Mouse (Mus musculus) liver, embryonic 12.5 days (tissue): ENCODE results near the gene Plbd1. TPM values are rescaled to one million over a fixed set of nuclear protein-coding genes. Genes with fewer than 3 reads are reported as not detected.

Experiments used
- ATAC-seq: fragments of 200-750 bp; cut with Nextera tagmentation; 2 replicates; pipeline ENCODE4 v1.8.0; 2017; ENCODE audit warnings: moderate number of reproducible peaks, mild to moderate bottlenecking, moderate library complexity
- H3K27ac ChIP-seq: fragments of 300-500 bp; sonication (generic); 2 replicates; pipeline ENCODE4 v1.5.1; 2016; ENCODE audit warnings: mild to moderate bottlenecking
- H3K27me3 ChIP-seq: fragments of 300-500 bp; sonication (generic); replicated peaks from 2 replicates; pipeline ENCODE4 v1.6.1; 2016; ENCODE audit warnings: mild to moderate bottlenecking, moderate library complexity
- H3K36me3 ChIP-seq: fragments of 300-500 bp; sonication (generic); 2 replicates; pipeline ENCODE4 v1.6.1; 2016; ENCODE audit warnings: mild to moderate bottlenecking, moderate library complexity
- H3K4me1 ChIP-seq: fragments of 300-500 bp; sonication (generic); 2 replicates; pipeline ENCODE4 v1.6.1; 2016
- H3K4me2 ChIP-seq: fragments of 300-500 bp; sonication (generic); 2 replicates; pipeline ENCODE4 v1.6.1; 2016; ENCODE audit warnings: mild to moderate bottlenecking, moderate library complexity
- H3K4me3 ChIP-seq: fragments of 300-500 bp; sonication (generic); 2 replicates; pipeline ENCODE4 v1.5.1; 2016; ENCODE audit warnings: mild to moderate bottlenecking, moderate library complexity
- H3K9ac ChIP-seq: fragments of 300-500 bp; sonication (generic); 2 replicates; pipeline ENCODE4 v1.6.1; 2016; ENCODE audit warnings: mild to moderate bottlenecking, moderate library complexity
- H3K9me3 ChIP-seq: fragments of 300-500 bp; sonication (generic); replicated peaks from 2 replicates; pipeline ENCODE4 v1.6.1; 2016; ENCODE audit warnings: mild to moderate bottlenecking, moderate library complexity
- WGBS: fragments of 180-500 bp; shearing (Covaris S2); methylation state at CpG from one replicate; pipeline ENCODE4 v1.1.7; 2016; ENCODE audit not compliant: insufficient replicate concordance; 5-methylcytosine and 5-hydroxymethylcytosine counted together
- polyA plus RNA-seq: library from polyadenylated mRNA; unstranded; fragments of >200 nt; fragmentation: Nextera tagmentation; extraction: Ambion mirVana; gene quantifications from 2 replicates; pipeline ENCODE4 v1.2.1, GENCODE M21; 2016

The Plbd1 gene
- polyA plus RNA-seq, 1 experiment from 2014 or later = 1.7 TPM

GRCm38 (mm10) chr6:136672467-136672866, 10.7 kb upstream of the Plbd1 start:
- Histone ChIP-seq H3K36me3 (no peaks in the 10 kb centered on the region), H3K4me1 (no peaks in the 10 kb centered on the region), H3K9me3 (no peaks in the 10 kb centered on the region), H3K27me3 (no peaks in the 10 kb centered on the region), H3K9ac (no peak overlapping the region), H3K4me3 (no peak overlapping the region), H3K4me2 (no peak overlapping the region), H3K27ac (no peak overlapping the region)
- WGBS = 31% methylated on average over 7 of the region's 7 CpGs
- no peak for ATAC-seq

- H3K4me3 ChIP-seq = no peak overlapping the region
- H3K36me3 ChIP-seq = no peaks in the 10 kb centered on the region
- ATAC-seq = no peak
- no peak overlapping the region for H3K9ac ChIP-seq
- WGBS = 48% methylated on average over 5 of the region's 5 CpGs
- H3K4me2 ChIP-seq = no peak overlapping the region
- no peak overlapping the region for H3K27ac ChIP-seq
- no peaks in the 10 kb centered on the region for H3K9me3 ChIP-seq
- no peaks in the 10 kb centered on the region for H3K4me1 ChIP-seq
- no peaks in the 10 kb centered on the region for H3K27me3 ChIP-seq
These were observed 7.5 kb upstream of the Plbd1 start for GRCm38 (mm10) chr6:136669274-136669673.

DNA sequence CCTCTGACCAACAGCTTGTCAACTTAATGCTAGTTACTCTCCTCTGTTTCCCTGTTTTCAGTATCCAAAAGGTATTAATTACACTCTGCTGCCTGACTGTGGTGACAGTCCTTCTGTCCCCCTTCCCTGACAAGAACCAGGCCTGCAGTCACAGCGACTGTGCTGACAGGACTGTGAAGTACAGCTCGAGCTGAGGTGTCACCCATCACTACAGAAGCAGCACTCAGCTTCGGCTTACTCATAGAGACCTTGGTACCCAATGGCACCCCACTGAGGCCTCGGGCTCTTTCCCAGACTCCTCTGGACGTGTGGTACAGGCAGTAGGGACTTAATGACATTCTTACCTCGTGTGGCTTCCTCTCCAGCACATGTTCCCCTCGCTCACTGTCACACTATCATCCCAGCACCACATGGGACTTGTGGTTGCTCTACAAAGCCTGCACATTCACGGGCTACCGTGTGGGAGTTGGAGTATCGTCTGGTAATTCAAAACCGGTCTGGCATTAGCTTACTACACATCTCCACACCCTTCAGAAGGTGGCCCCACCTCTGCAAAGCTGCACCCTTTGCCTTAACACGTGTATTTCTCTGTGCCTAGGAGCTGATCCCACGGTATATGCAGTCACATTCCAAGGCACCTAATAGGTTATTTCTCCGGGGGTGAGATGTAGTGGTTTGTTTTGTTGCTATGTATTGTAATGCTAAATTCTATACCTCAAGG, 6.7 kb upstream of the Plbd1 start:
- H3K9me3 ChIP-seq = no peaks in the 10 kb centered on the region
- H3K27me3 ChIP-seq = peaks cover 8% of the 10 kb centered on the region
- ATAC-seq = no peak
- H3K9ac ChIP-seq = no peak overlapping the region
- H3K27ac ChIP-seq = no peak overlapping the region
- no peak overlapping the region for H3K4me3 ChIP-seq
- H3K4me2 ChIP-seq = no peak overlapping the region
- no peaks in the 10 kb centered on the region for H3K4me1 ChIP-seq
- WGBS = 42% methylated on average over 14 of the region's 14 CpGs
- no peaks in the 10 kb centered on the region for H3K36me3 ChIP-seq

DNA sequence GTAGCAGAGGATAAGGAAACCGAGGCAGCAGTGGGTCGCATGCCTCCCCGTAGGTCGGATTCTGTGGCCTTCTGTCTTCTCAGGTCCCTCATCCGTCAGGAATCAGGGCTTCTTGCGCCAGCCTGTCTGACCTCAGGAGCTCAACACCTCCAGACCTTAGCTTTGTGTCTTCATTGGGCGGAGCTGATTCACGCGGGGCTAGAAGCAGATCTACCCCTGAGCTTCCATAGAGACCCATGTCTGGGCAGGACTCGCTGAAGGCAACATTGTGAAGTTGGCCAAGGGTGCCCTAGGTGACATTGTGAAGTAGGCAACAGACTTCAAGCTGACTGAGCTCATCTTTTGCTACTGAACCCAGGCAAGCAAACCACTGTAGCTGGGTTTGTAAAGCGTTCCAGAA, 335 bp upstream of the Plbd1 start:
- H3K27ac ChIP-seq = no peak overlapping the region
- no peaks in the 10 kb centered on the region for H3K36me3 ChIP-seq
- peaks cover 51% of the 10 kb centered on the region for H3K27me3 ChIP-seq
- no peak overlapping the region for H3K9ac ChIP-seq
- H3K4me3 ChIP-seq = peak overlapping the region; percentile 38
- 20% methylated on average over 11 of the region's 11 CpGs for WGBS
- H3K4me2 ChIP-seq = peak overlapping the region; percentile 65
- peaks cover 6% of the 10 kb centered on the region; the same call in 1 of the 2 replicates for H3K4me1 ChIP-seq
- no peaks in the 10 kb centered on the region for H3K9me3 ChIP-seq
- ATAC-seq = no peak

DNA sequence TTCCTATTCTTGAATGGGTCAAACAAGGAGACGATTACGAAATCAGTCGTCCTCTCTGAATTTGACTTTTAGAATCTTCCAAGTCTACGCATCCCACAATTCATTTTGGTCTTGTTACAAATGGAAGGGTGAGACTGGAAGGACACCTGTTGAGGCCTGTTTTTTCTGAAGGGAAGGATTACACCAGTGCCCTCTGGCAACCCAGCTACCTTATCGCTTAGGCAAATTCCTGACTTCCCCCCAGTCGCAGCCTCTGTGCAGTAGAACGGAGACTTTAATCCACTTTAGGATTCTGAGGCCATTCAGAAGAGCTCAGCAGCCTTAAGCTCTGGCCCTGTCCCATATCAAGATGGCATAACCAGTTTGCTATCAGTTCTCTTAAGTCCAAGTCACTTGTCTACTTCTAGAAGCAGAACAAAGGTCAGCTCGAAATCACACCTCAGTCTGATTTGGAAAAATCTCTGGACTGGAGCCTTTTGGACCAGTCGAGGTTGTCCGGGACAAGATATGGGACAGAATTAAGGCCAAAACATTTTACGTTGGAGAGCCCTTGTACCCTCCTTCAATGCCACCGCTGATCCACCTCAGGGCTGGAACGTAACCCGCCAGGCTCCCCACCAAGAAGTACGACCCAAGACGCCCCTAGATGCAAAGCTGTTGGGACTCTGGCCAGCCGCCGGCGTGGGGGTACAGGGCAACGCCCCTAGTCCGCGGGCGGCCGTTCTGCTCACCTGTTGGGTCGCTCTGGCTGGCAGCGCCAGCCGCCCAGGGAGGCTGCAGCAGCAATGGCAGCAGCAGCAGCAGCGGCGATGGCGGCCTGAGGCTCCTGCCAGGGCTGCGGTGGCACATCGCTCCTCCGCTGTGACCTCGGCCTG, 660 bp downstream of the Plbd1 start:
- no peak for ATAC-seq
- 18% methylated on average over 34 of the region's 34 CpGs for WGBS

DNA sequence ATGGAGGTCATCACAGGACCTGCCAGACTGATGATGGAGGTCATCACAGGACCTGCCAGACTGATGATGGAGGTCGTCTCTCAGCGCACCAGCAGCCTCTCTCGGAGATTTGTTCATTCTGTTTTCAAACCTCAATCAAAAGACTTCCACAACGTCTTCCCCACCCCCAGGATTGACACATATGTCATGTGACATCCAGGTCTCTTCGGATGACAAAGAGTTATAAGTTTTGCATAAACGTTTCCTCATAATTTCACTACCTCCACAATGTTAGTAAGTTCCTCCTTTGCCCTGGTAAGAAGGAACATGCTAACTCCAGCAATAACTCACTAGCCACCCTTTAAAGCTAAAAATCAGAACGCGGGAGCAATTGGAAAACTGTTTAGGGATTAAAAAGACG, 2.5 kb downstream of the Plbd1 start:
- no peak overlapping the region for H3K9ac ChIP-seq
- H3K27ac ChIP-seq = no peak overlapping the region
- 71% methylated on average over 9 of the region's 9 CpGs for WGBS
- H3K4me1 ChIP-seq = peaks cover 6% of the 10 kb centered on the region; the same call in 1 of the 2 replicates
- no peak overlapping the region for H3K4me2 ChIP-seq
- H3K27me3 ChIP-seq = peaks cover 51% of the 10 kb centered on the region
- no peak for ATAC-seq
- H3K9me3 ChIP-seq = no peaks in the 10 kb centered on the region
- no peaks in the 10 kb centered on the region for H3K36me3 ChIP-seq
- H3K4me3 ChIP-seq = no peak overlapping the region

More for the DNA sequence above, 660 bp downstream of the Plbd1 start:
- Histone ChIP-seq H3K36me3 (no peaks in the 10 kb centered on the region), H3K4me3 (peak overlapping the region; percentile 38), H3K27ac (no peak overlapping the region), H3K9ac (no peak overlapping the region), H3K4me1 (peaks cover 6% of the 10 kb centered on the region; the same call in 1 of the 2 replicates), H3K27me3 (peaks cover 51% of the 10 kb centered on the region), H3K4me2 (peak overlapping the region; percentile 65), H3K9me3 (no peaks in the 10 kb centered on the region)

DNA sequence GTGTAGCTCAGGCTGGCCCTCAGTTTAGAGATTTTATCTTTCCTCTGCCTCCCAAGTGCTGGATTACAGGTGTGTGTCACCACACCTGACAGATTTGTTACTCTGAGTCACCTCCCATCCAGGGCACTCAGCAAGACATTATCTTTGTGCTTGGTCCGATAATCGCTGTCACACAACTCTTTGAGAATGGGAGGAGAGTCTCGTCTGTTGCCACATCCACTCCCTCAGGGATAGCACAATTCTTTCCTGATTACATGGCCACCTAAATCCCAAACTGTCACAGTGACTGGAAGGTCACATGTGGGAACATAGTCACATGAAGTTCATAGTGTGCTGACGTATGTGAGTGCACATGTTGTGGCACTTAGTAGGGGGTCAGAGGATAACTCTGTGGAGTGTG, 3.4 kb downstream of the Plbd1 start:
- H3K36me3 ChIP-seq = no peaks in the 10 kb centered on the region
- H3K9me3 ChIP-seq = no peaks in the 10 kb centered on the region
- peaks cover 42% of the 10 kb centered on the region for H3K27me3 ChIP-seq
- 61% methylated on average over 4 of the region's 4 CpGs for WGBS
- no peak overlapping the region for H3K4me2 ChIP-seq
- H3K4me3 ChIP-seq = no peak overlapping the region
- no peak overlapping the region for H3K9ac ChIP-seq
- ATAC-seq = no peak
- no peak overlapping the region for H3K27ac ChIP-seq
- H3K4me1 ChIP-seq = peaks cover 6% of the 10 kb centered on the region; the same call in 1 of the 2 replicates

GRCm38 (mm10) chr6:136655786-136656185, 5.9 kb downstream of the Plbd1 start:
- peak overlapping the region; percentile 32; the same call in 1 of the 2 replicates for H3K4me2 ChIP-seq
- 50% methylated on average over 11 of the region's 11 CpGs for WGBS
- H3K4me3 ChIP-seq = no peak overlapping the region
- 0 out of 2 replicates have a peak, but pooled peaks cover 3% of the 10 kb centered on the region for H3K4me1 ChIP-seq
- H3K27ac ChIP-seq = no peak overlapping the region
- no peak for ATAC-seq
- H3K36me3 ChIP-seq = no peaks in the 10 kb centered on the region
- H3K27me3 ChIP-seq = peaks cover 18% of the 10 kb centered on the region
- no peak overlapping the region for H3K9ac ChIP-seq
- no peaks in the 10 kb centered on the region for H3K9me3 ChIP-seq

- H3K9ac ChIP-seq = no peak overlapping the region
- 0 out of 2 replicates have a peak, but pooled peaks cover 3% of the 10 kb centered on the region for H3K4me1 ChIP-seq
- no peak overlapping the region for H3K4me3 ChIP-seq
- H3K27me3 ChIP-seq = peaks cover 6% of the 10 kb centered on the region
- H3K9me3 ChIP-seq = no peaks in the 10 kb centered on the region
- no peak for ATAC-seq
- H3K36me3 ChIP-seq = no peaks in the 10 kb centered on the region
- 68% methylated on average over 20 of the region's 20 CpGs for WGBS
- H3K4me2 ChIP-seq = no peak overlapping the region
- no peak overlapping the region for H3K27ac ChIP-seq
These were observed 7.3 kb downstream of the Plbd1 start for GRCm38 (mm10) chr6:136654470-136654869.

GRCm38 (mm10) chr6:136653331-136653730, 8.4 kb downstream of the Plbd1 start:
- no peak overlapping the region for H3K4me2 ChIP-seq
- H3K9ac ChIP-seq = no peak overlapping the region
- H3K36me3 ChIP-seq = no peaks in the 10 kb centered on the region
- H3K27me3 ChIP-seq = peaks cover 6% of the 10 kb centered on the region
- no peak overlapping the region for H3K27ac ChIP-seq
- H3K4me1 ChIP-seq = 0 out of 2 replicates have a peak, but pooled peaks cover 3% of the 10 kb centered on the region
- H3K4me3 ChIP-seq = no peak overlapping the region
- H3K9me3 ChIP-seq = no peaks in the 10 kb centered on the region
- no peak for ATAC-seq
- WGBS = 19% methylated on average over 5 of the region's 5 CpGs

DNA sequence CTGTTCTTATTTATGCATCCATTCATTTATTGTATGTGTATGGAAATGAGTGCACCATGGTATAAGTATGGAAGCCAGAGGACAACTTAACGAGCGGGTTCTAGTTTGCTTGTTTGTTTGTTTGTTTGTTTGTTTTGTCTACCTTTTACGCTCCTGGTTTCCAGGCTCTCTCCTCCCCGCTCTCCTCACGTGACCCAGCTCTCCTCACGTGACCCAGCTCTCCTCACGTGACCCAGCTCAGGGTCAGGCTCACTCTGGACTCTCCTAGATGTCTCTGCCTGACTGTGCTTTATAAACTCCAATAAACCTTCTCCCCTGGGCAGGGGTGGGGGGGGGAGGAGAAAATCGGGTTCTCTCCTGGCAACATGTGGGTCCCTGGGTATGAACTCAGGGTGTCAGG, 11.1 kb downstream of the Plbd1 start:
- Histone ChIP-seq H3K27ac (no peak overlapping the region), H3K9ac (no peak overlapping the region), H3K36me3 (no peaks in the 10 kb centered on the region), H3K9me3 (no peaks in the 10 kb centered on the region), H3K4me3 (no peak overlapping the region), H3K4me2 (no peak overlapping the region), H3K27me3 (no peaks in the 10 kb centered on the region), H3K4me1 (0 out of 2 replicates have a peak, but pooled peaks cover 3% of the 10 kb centered on the region)
- 67% methylated on average over 8 of the region's 8 CpGs for WGBS
- no peak for ATAC-seq

- Histone ChIP-seq H3K27ac (no peak overlapping the region), H3K36me3 (no peaks in the 10 kb centered on the region), H3K9ac (no peak overlapping the region), H3K4me2 (no peak overlapping the region), H3K27me3 (no peaks in the 10 kb centered on the region), H3K4me1 (0 out of 2 replicates have a peak, but pooled peaks cover under 1% of the 10 kb centered on the region), H3K9me3 (0 out of 2 replicates have a peak, but pooled peaks cover 5% of the 10 kb centered on the region), H3K4me3 (no peak overlapping the region)
- peak; percentile 69 for ATAC-seq
- WGBS = 60% methylated on average over 10 of the region's 10 CpGs
These were observed 14.3 kb downstream of the Plbd1 start for GRCm38 (mm10) chr6:136647455-136647861.
